Mouse (Mus musculus): ENCODE measurements at regions not wholly inside any gene's neighbourhood (a gene's known extent, or its start where the extent isn't known, plus 50 kb on each side); places are given as distances from the start of the nearest gene placed in this dataset.

- no peak for DNase-seq (ENCODE audit: extremely low read depth)
- TF ChIP-seq GABPA (IDR thresholded peaks at IDR 0.05; ENCODE audit: insufficient replicate concordance, low read depth, low read length): no peak
- no peak for TF ChIP-seq NRF1 (IDR thresholded peaks at IDR 0.05; ENCODE audit: low read depth, low read length)
- Histone ChIP-seq H3K9ac (ENCODE audit: insufficient read depth, low read depth) (no peak overlapping the region), H3K79me2 (replicated peaks; ENCODE audit: control insufficient read depth, extremely low read depth, insufficient read depth, poor library complexity, severe bottlenecking) (no peaks in the 10 kb centered on the region), H3K9me3 (replicated peaks; ENCODE audit: low read length) (no peaks in the 10 kb centered on the region), H3K27me3 (replicated peaks) (no peaks in the 10 kb centered on the region), H3K4me2 (ENCODE audit: insufficient read depth, low read depth, poor library complexity, severe bottlenecking) (no peak overlapping the region), H3K36me3 (replicated peaks in 1 of 2; ENCODE audit: control insufficient read depth in 1 of 2, insufficient read depth in 1 of 2, low read length in 1 of 2) (no peaks in the 10 kb centered on the region), H3K4me1 (ENCODE audit: control insufficient read depth in 1 of 2, insufficient read depth in 2 of 2) (0 out of 4 replicates have a peak, but pooled peaks cover 0 to 2% of the 10 kb centered on the region in 2 experiments), H3K27ac (ENCODE audit: insufficient read depth, low read depth) (no peak overlapping the region), H3K4me3 (replicated peaks in 1 of 3; ENCODE audit: low read depth in 2 of 3, low read length in 2 of 3, poor library complexity in 1 of 3) (no peak overlapping the region)
- dilution Hi-C loops (cut with MboI; ENCODE audit: extremely low pct_ligation_motif_present, extremely low pct_unique_long_range_greater_than_20kb, low sequenced_read_pairs) (no loop called here), in situ Hi-C loops (cut with MboI; ENCODE audit: low pct_ligation_motif_present, low pct_unique_long_range_greater_than_20kb, low sequenced_read_pairs) (no loop called here)
Observed at GRCm38 (mm10) chr2:74970611-74971265, 145.1 kb downstream of the Mtx2 start.

- in situ Hi-C loops (cut with MboI; ENCODE audit: low pct_ligation_motif_present, low pct_unique_long_range_greater_than_20kb, low sequenced_read_pairs): no loop called here
Observed at GRCm38 (mm10) chr2:74973386-74973785, 147.8 kb downstream of the Mtx2 start.

GRCm38 (mm10) chr2:74974595-74975325, 149.2 kb downstream of the Mtx2 start:
- dilution Hi-C loops (cut with MboI; ENCODE audit: extremely low pct_ligation_motif_present, extremely low pct_unique_long_range_greater_than_20kb, low sequenced_read_pairs) (no loop called here), in situ Hi-C loops (cut with MboI; ENCODE audit: low pct_ligation_motif_present, low pct_unique_long_range_greater_than_20kb, low sequenced_read_pairs) (no loop called here)
- no peaks in the 10 kb centered on the region for H3K79me2 ChIP-seq (replicated peaks; ENCODE audit: control insufficient read depth, extremely low read depth, insufficient read depth, poor library complexity, severe bottlenecking)
- H3K4me3 ChIP-seq (replicated peaks in 1 of 3; ENCODE audit: low read depth in 2 of 3, low read length in 2 of 3, poor library complexity in 1 of 3): no peak overlapping the region
- H3K9me3 ChIP-seq (replicated peaks; ENCODE audit: low read length): peaks cover 3% of the 10 kb centered on the region
- H3K27ac ChIP-seq (ENCODE audit: insufficient read depth, low read depth): no peak overlapping the region
- H3K9ac ChIP-seq (ENCODE audit: insufficient read depth, low read depth): no peak overlapping the region
- peak overlapping the region; percentile 85 for H3K4me2 ChIP-seq (ENCODE audit: insufficient read depth, low read depth, poor library complexity, severe bottlenecking)
- 0 out of 4 replicates have a peak, but pooled peaks cover 0 to 2% of the 10 kb centered on the region in 2 experiments for H3K4me1 ChIP-seq (ENCODE audit: control insufficient read depth in 1 of 2, insufficient read depth in 2 of 2)
- DNase-seq (ENCODE audit: extremely low read depth): no peak
- H3K36me3 ChIP-seq (replicated peaks in 1 of 2; ENCODE audit: control insufficient read depth in 1 of 2, insufficient read depth in 1 of 2, low read length in 1 of 2): no peaks in the 10 kb centered on the region
- no peaks in the 10 kb centered on the region for H3K27me3 ChIP-seq (replicated peaks)
- TF ChIP-seq CTCF (conservative IDR thresholded peaks at IDR 0.05 in 1 of 2, IDR thresholded peaks at IDR 0.05 in 1 of 2; ENCODE audit: low read depth in 2 of 2, low read length in 2 of 2) (no peak), ELF1 (IDR thresholded peaks at IDR 0.05; ENCODE audit: low read depth, low read length) (no peak), ZC3H11A (IDR thresholded peaks at IDR 0.05; ENCODE audit: low read depth, low read length) (no peak), ZKSCAN1 (IDR thresholded peaks at IDR 0.05; ENCODE audit: borderline replicate concordance, low read depth, low read length) (no peak), IRF4 (IDR thresholded peaks at IDR 0.05; ENCODE audit: low read depth, low read length) (no peak), NELFE (IDR thresholded peaks at IDR 0.05; ENCODE audit: low read depth, low read length) (no peak), EP300 (IDR thresholded peaks at IDR 0.05; ENCODE audit: low read length) (no peak), GABPA (IDR thresholded peaks at IDR 0.05; ENCODE audit: insufficient replicate concordance, low read depth, low read length) (no peak), CHD2 (IDR thresholded peaks at IDR 0.05; ENCODE audit: low read length) (no peak), USF1 (IDR thresholded peaks at IDR 0.05; ENCODE audit: low read depth, low read length) (peak; percentile 76), TCF12 (IDR thresholded peaks at IDR 0.05; ENCODE audit: low read depth, low read length) (no peak), ZNF384 (IDR thresholded peaks at IDR 0.05; ENCODE audit: low read depth, low read length) (no peak), ZMIZ1 (IDR thresholded peaks at IDR 0.05; ENCODE audit: low read depth, low read length) (no peak), SIN3A (IDR thresholded peaks at IDR 0.05; ENCODE audit: low read length) (no peak), MAFK (IDR thresholded peaks at IDR 0.05; ENCODE audit: insufficient replicate concordance, low read length) (no peak), SMC3 (IDR thresholded peaks at IDR 0.05; ENCODE audit: low read depth, low read length) (no peak), ETS1 (conservative IDR thresholded peaks at IDR 0.05; ENCODE audit: low read depth, low read length) (no peak), MAZ (IDR thresholded peaks at IDR 0.05; ENCODE audit: low read depth, low read length) (no peak), POLR2A (IDR thresholded peaks at IDR 0.05; ENCODE audit: low read depth, low read length) (no peak)

More at GRCm38 (mm10) chr2:74973386-74973785, 147.8 kb downstream of the Mtx2 start:
- Histone ChIP-seq H3K4me1 (ENCODE audit: control insufficient read depth in 1 of 2, insufficient read depth in 2 of 2) (0 out of 4 replicates have a peak, but pooled peaks cover 0 to 2% of the 10 kb centered on the region in 2 experiments), H3K4me2 (ENCODE audit: insufficient read depth, low read depth, poor library complexity, severe bottlenecking) (no peak overlapping the region), H3K9ac (ENCODE audit: insufficient read depth, low read depth) (no peak overlapping the region), H3K27ac (ENCODE audit: insufficient read depth, low read depth) (no peak overlapping the region), H3K79me2 (replicated peaks; ENCODE audit: control insufficient read depth, extremely low read depth, insufficient read depth, poor library complexity, severe bottlenecking) (no peaks in the 10 kb centered on the region), H3K4me3 (replicated peaks in 1 of 3; ENCODE audit: low read depth in 2 of 3, low read length in 2 of 3, poor library complexity in 1 of 3) (no peak overlapping the region), H3K27me3 (replicated peaks) (no peaks in the 10 kb centered on the region), H3K36me3 (replicated peaks in 1 of 2; ENCODE audit: control insufficient read depth in 1 of 2, insufficient read depth in 1 of 2, low read length in 1 of 2) (no peaks in the 10 kb centered on the region), H3K9me3 (replicated peaks; ENCODE audit: low read length) (peaks cover 3% of the 10 kb centered on the region)
- TF ChIP-seq ZMIZ1 (IDR thresholded peaks at IDR 0.05; ENCODE audit: low read depth, low read length): no peak
- TF ChIP-seq CHD2 (IDR thresholded peaks at IDR 0.05; ENCODE audit: low read length): no peak
- no peak for TF ChIP-seq KAT2A (IDR thresholded peaks at IDR 0.05; ENCODE audit: insufficient replicate concordance, low read length)
- no peak for TF ChIP-seq USF1 (IDR thresholded peaks at IDR 0.05; ENCODE audit: low read depth, low read length)
- TF ChIP-seq BHLHE40 (IDR thresholded peaks at IDR 0.05; ENCODE audit: low read depth, low read length): no peak
- TF ChIP-seq MAX (IDR thresholded peaks at IDR 0.05; ENCODE audit: low read length): no peak
- TF ChIP-seq TBP (conservative IDR thresholded peaks at IDR 0.05; ENCODE audit: low read depth, low read length): no peak
- TF ChIP-seq RCOR1 (conservative IDR thresholded peaks at IDR 0.05; ENCODE audit: low read depth, low read length): no peak
- TF ChIP-seq MEF2A (IDR thresholded peaks at IDR 0.05; ENCODE audit: borderline replicate concordance, low read depth, low read length): no peak
- no peak for TF ChIP-seq IRF4 (IDR thresholded peaks at IDR 0.05; ENCODE audit: low read depth, low read length)
- TF ChIP-seq E2F4 (IDR thresholded peaks at IDR 0.05; ENCODE audit: insufficient replicate concordance, low read depth, low read length): no peak
- TF ChIP-seq PAX5 (IDR thresholded peaks at IDR 0.05; ENCODE audit: low read length): no peak
- dilution Hi-C loops (cut with MboI; ENCODE audit: extremely low pct_ligation_motif_present, extremely low pct_unique_long_range_greater_than_20kb, low sequenced_read_pairs): no loop called here
- DNase-seq (ENCODE audit: extremely low read depth): no peak
